Mouse (Mus musculus) stomach, embryonic 16.5 days (tissue): ENCODE results near the gene Cers6. TPM values are rescaled to one million over a fixed set of nuclear protein-coding genes. Genes with fewer than 3 reads are reported as not detected.

Experiments
- ATAC-seq: fragments of 200-750 bp; cut with Nextera tagmentation; 2 replicates; pipeline ENCODE4 v1.8.0; 2017; ENCODE audit warnings: moderate number of reproducible peaks, moderate TSS enrichment; ENCODE audit not compliant: insufficient read depth, low FRiP score
- H3K27ac ChIP-seq: fragments of 300-500 bp; sonication (generic); 2 replicates; pipeline ENCODE4 v1.5.1; 2014; ENCODE audit warnings: low read length
- H3K27me3 ChIP-seq: fragments of 300-500 bp; sonication (generic); 2 replicates; pipeline ENCODE4 v1.6.1; 2014; ENCODE audit warnings: low read length, control low read depth, mixed read lengths; ENCODE audit not compliant: control insufficient read depth, insufficient read depth
- H3K36me3 ChIP-seq: fragments of 300-500 bp; sonication (generic); 2 replicates; pipeline ENCODE4 v1.6.1; 2014; ENCODE audit warnings: low read length; ENCODE audit not compliant: control insufficient read depth, insufficient read depth
- H3K4me1 ChIP-seq: fragments of 300-500 bp; sonication (generic); 2 replicates; pipeline ENCODE4 v1.6.1; 2014; ENCODE audit warnings: low read length, control low read depth, mixed read lengths; ENCODE audit not compliant: control insufficient read depth, insufficient read depth
- H3K4me2 ChIP-seq: fragments of 300-500 bp; sonication (generic); 2 replicates; pipeline ENCODE4 v1.6.1; 2014; ENCODE audit warnings: low read depth, low read length, mixed read lengths
- H3K4me3 ChIP-seq: fragments of 300-500 bp; sonication (generic); replicated peaks from 2 replicates; pipeline ENCODE4 v1.5.1; 2014; ENCODE audit warnings: mild to moderate bottlenecking, low read length
- H3K9ac ChIP-seq: fragments of 300-500 bp; sonication (generic); 2 replicates; pipeline ENCODE4 v1.6.1; 2014; ENCODE audit warnings: low read length
- H3K9me3 ChIP-seq: fragments of 300-500 bp; sonication (generic); replicated peaks from 2 replicates; pipeline ENCODE4 v1.6.1; 2016; ENCODE audit warnings: low read length, control low read depth; ENCODE audit not compliant: control insufficient read depth
- WGBS: fragments of 180-500 bp; shearing (Covaris S2); extraction: QIAGEN DNeasy Blood & Tissue Kit; methylation state at CpG from one replicate; pipeline ENCODE4 v1.1.7; 2014; 5-methylcytosine and 5-hydroxymethylcytosine counted together
- polyA plus RNA-seq: library from polyadenylated mRNA; unstranded; fragments of >200 nt; fragmentation: Nextera tagmentation; extraction: Ambion mirVana; gene quantifications from 2 replicates; pipeline ENCODE4 v1.2.1, GENCODE M21; 2015

Gene Cers6
- polyA plus RNA-seq, 1 experiment from 2014 or later, result 26.0 TPM

- H3K9me3 ChIP-seq, result no peaks in the 10 kb centered on the region
- peaks cover 13% of the 10 kb centered on the region for H3K4me1 ChIP-seq
- H3K27me3 ChIP-seq, result no peaks in the 10 kb centered on the region
- H3K4me3 ChIP-seq, result peak overlapping the region; percentile 87; the same call in 1 of the 2 replicates
- ATAC-seq, result no peak
- no peak overlapping the region; the same call in 1 of the 2 replicates for H3K9ac ChIP-seq
- peak overlapping the region; percentile 83 for H3K4me2 ChIP-seq
- 65% methylated on average over 2 of the region's 2 CpGs for WGBS
- no peak overlapping the region for H3K27ac ChIP-seq
- H3K36me3 ChIP-seq, result no peaks in the 10 kb centered on the region
Observed at GRCm38 (mm10) chr2:68860391-68860790, 850 bp upstream of the Cers6 start.

GRCm38 (mm10) chr2:68861721-68862463 lies 651 bp downstream of the Cers6 start:
- H3K4me3 ChIP-seq, result peak overlapping the region; percentile 87
- no peaks in the 10 kb centered on the region for H3K27me3 ChIP-seq
- peak overlapping the region; percentile 83 for H3K4me2 ChIP-seq
- peak; percentile 37 for ATAC-seq
- H3K9ac ChIP-seq, result peak overlapping the region; percentile 90
- peak overlapping the region; percentile 83 for H3K27ac ChIP-seq
- peaks cover 13% of the 10 kb centered on the region for H3K4me1 ChIP-seq
- no peaks in the 10 kb centered on the region for H3K9me3 ChIP-seq
- 1% methylated on average over 61 of the region's 64 CpGs for WGBS
- H3K36me3 ChIP-seq, result no peaks in the 10 kb centered on the region

- no peak for ATAC-seq
- Histone ChIP-seq H3K27ac (peak overlapping the region; percentile 83), H3K4me1 (peaks cover 13% of the 10 kb centered on the region), H3K4me3 (peak overlapping the region; percentile 87), H3K36me3 (no peaks in the 10 kb centered on the region), H3K27me3 (no peaks in the 10 kb centered on the region), H3K9ac (peak overlapping the region; percentile 90), H3K9me3 (no peaks in the 10 kb centered on the region), H3K4me2 (peak overlapping the region; percentile 83)
- 4% methylated on average over 15 of the region's 15 CpGs for WGBS
Observed at GRCm38 (mm10) chr2:68862464-68863266, 1.4 kb downstream of the Cers6 start.

- 6% methylated on average over 6 of the region's 6 CpGs for WGBS
- H3K4me1 ChIP-seq, result peaks cover 13% of the 10 kb centered on the region
Observed at GRCm38 (mm10) chr2:68863561-68863960, 2.3 kb downstream of the Cers6 start.

GRCm38 (mm10) chr2:68864366-68864765 lies 3.1 kb downstream of the Cers6 start:
- Histone ChIP-seq H3K4me1 (peaks cover 13% of the 10 kb centered on the region), H3K36me3 (no peaks in the 10 kb centered on the region), H3K9ac (no peak overlapping the region), H3K27ac (no peak overlapping the region), H3K9me3 (no peaks in the 10 kb centered on the region), H3K4me2 (no peak overlapping the region), H3K4me3 (no peak overlapping the region), H3K27me3 (no peaks in the 10 kb centered on the region)
- 82% methylated on average over 2 of the region's 2 CpGs for WGBS
- no peak for ATAC-seq

More at GRCm38 (mm10) chr2:68863561-68863960, 2.3 kb downstream of the Cers6 start:
- H3K36me3 ChIP-seq, result no peaks in the 10 kb centered on the region
- no peaks in the 10 kb centered on the region for H3K9me3 ChIP-seq
- no peak overlapping the region for H3K27ac ChIP-seq
- no peak for ATAC-seq
- peak overlapping the region; percentile 83 for H3K4me2 ChIP-seq
- H3K9ac ChIP-seq, result no peak overlapping the region; the same call in 1 of the 2 replicates
- H3K4me3 ChIP-seq, result peak overlapping the region; percentile 87
- no peaks in the 10 kb centered on the region for H3K27me3 ChIP-seq

- Histone ChIP-seq H3K4me2 (no peak overlapping the region), H3K27ac (no peak overlapping the region), H3K36me3 (no peaks in the 10 kb centered on the region), H3K9me3 (no peaks in the 10 kb centered on the region), H3K27me3 (no peaks in the 10 kb centered on the region), H3K4me3 (no peak overlapping the region), H3K9ac (no peak overlapping the region), H3K4me1 (peaks cover 18% of the 10 kb centered on the region)
- ATAC-seq, result no peak
- 69% methylated on average over 4 of the region's 4 CpGs for WGBS
Observed at GRCm38 (mm10) chr2:68867148-68867547, 5.9 kb downstream of the Cers6 start.

GRCm38 (mm10) chr2:68870999-68871780 lies 9.9 kb downstream of the Cers6 start:
- 55% methylated on average over 17 of the region's 17 CpGs for WGBS
- no peaks in the 10 kb centered on the region for H3K36me3 ChIP-seq
- peaks cover 22% of the 10 kb centered on the region for H3K4me1 ChIP-seq
- H3K9ac ChIP-seq, result no peak overlapping the region
- ATAC-seq, result no peak; the same call in 1 of the 2 replicates
- no peak overlapping the region for H3K27ac ChIP-seq
- no peaks in the 10 kb centered on the region for H3K27me3 ChIP-seq
- no peak overlapping the region for H3K4me3 ChIP-seq
- H3K9me3 ChIP-seq, result no peaks in the 10 kb centered on the region
- no peak overlapping the region for H3K4me2 ChIP-seq

- no peak overlapping the region for H3K9ac ChIP-seq
- H3K9me3 ChIP-seq, result no peaks in the 10 kb centered on the region
- H3K4me3 ChIP-seq, result no peak overlapping the region
- ATAC-seq, result no peak
- no peaks in the 10 kb centered on the region for H3K36me3 ChIP-seq
- no peaks in the 10 kb centered on the region for H3K27me3 ChIP-seq
- H3K4me1 ChIP-seq, result peaks cover 22% of the 10 kb centered on the region
- no peak overlapping the region for H3K27ac ChIP-seq
- H3K4me2 ChIP-seq, result no peak overlapping the region
- 68% methylated on average over 6 of the region's 6 CpGs for WGBS
Observed at GRCm38 (mm10) chr2:68873086-68873485, 11.8 kb downstream of the Cers6 start.
